Mouse (Mus musculus): ENCODE measurements around the gene Bin2.
A peak's percentile ranks its signal among the peaks of the same experiment; 100 is the strongest.

Gene Bin2

DNA sequence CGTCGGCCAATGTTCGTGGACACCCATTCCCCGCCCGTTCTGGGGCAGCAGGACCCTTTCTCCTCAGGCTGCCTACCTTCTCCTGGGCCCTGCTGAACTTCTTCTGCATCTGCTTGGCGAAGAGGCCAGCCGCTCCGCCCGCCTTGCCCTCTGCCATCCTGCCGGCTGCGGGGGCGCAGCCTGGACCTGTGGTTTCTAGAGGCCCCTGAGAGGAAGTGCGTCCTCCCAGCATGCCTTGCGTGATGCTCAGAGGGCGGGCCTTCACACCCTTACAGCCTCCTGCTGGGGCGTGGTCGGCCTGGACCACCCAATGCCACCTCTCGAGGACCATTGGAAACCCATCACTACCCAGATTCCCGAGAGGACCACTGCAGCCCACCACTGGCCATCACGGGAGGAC lies at the start of gene Bin2:
Gene Bin2, minus strand, starts transcription at position 217 of the 400 bp plus-strand sequence.
- DNase-seq, result peak; percentile 84 to 90

DNA sequence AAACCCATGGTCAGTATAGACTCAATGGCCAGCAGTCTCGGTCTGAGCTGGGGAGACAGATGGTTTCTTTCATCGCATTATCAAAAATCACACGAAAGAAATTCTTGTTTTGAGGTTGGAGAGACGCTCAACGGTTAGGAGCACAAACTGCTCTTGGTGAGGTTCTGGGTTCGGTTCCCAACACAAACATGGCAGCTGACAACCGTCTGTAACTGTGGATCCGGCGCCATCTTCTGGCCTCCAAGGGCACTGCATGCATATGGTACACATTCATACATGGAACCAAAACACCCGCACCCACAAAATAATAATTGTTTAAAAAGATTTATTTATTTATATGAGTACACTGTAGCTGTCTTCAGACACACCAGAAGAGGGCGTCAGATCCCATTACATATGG lies 49.2 kb upstream of the Bin2 start:
- peak in 1 of 2 experiments; percentile 46 for DNase-seq

DNA sequence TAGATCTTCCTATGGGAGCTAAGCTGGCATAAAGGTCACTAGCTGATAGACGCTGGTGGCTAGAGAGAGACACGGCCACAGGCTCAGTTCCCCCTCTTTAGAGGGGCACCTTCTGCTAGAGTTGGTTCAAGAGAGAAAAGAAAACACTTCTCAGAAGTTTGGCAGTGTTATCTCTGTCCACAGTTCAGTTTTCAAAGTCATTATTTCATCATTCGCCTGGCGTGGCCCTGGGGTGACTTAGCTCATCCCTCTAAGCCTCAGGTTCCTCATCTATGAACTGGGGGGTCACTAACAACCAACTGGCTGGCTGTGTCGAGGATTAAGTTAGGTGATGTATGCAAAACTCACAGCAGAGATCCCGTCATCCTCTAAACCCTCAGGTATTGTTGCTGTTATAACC lies 48.6 kb upstream of the Bin2 start:
- no peak for DNase-seq

DNA sequence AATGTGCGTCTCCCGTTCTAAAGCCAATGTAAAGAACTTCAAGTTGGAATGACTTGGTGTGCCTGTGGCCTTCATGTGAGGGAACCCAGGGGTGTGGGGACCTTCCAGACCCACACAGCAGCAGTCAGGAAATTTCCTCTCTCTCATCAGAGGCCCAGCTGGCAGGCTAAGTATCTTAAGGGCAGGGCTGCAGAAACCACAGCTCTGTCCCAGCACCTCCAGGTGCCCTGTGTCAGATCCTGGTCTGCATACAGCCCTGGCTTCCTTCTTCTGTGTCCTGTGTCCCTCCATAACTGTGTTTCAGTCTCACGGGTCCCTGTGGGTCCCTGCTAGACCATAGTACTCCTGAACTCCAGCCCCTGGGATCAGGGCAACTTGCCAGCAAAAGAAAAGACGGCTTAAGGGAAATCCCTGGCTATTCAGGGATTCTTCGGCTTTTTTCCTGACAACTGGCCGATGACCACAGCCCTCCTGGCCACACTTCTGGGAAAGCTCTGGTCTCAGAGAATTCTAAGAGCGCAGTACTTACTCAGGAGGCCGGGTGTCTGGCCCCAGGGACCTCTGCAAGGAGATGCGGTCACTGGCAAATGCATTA lies 46.1 kb upstream of the Bin2 start:
- DNase-seq, result no peak

DNA sequence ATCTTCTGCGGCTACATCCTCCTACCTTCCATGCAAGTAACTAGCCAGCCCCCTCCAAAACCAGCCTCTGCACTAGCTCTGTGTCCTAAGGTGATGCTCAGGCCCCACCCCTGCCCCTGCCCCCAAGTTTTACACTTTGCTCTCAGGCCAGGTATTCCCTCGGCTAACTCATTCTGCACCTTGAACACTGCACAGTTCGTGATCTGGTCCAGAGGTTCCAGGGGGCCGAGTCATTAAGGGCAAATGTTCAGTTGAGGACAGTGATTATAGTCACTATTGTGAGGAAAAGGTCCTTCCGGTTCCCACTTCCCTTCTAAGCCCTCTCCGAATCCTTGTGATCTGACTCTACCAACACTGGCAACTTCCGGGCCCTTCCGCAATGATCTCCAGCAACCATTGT lies 45.1 kb upstream of the Bin2 start:
- DNase-seq, result no peak

DNA sequence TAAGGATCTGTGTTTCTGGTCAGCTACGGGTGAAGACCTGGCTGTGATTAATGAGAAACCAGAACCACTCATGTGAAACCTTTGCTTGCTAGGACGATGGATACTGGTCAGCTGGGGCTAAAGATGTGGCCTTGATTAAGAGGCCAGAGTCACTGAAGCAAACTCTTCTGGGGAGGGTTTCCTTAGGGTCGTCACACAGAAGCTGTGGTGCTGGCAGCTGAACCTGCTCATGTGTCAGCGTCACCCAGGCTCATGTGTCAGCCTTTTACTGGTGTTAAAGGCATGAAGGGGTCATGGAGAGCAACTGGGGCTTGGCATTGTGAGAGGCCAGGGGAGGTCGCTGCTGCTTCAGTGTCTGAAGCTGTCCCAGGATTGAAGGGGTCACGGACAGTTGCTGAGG lies 41.5 kb upstream of the Bin2 start:
- DNase-seq, result no peak

DNA sequence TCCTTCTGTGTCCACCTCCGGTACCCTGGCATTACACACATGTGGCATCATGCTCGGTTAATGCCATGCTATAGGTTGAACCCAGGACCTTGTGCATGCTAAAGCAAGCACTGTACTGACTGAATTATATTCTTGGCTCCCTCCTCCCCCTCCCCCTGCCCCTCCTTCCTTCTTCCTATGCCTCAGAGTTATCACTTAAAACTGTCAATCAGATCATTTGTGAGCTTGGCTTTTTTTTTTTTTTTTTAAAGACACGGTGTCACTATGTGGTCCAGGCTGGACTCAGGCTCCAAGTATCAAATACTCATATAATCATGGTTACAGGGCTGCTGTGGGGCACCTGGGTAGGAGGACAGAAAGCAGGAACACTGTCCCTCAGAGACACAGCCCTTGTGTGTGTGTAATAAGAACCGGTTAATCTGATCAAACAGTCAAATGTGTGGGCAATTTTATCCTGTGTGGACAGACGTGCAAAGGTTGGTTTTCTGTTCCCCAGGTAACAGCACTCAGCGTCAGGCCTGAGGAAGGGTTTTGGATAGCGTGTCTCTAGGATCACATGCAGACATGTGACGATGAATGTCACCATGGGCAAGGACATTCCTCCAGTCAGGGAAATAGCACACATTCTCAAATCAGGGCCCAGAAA lies 39.2 kb upstream of the Bin2 start:
- no peak for DNase-seq

DNA sequence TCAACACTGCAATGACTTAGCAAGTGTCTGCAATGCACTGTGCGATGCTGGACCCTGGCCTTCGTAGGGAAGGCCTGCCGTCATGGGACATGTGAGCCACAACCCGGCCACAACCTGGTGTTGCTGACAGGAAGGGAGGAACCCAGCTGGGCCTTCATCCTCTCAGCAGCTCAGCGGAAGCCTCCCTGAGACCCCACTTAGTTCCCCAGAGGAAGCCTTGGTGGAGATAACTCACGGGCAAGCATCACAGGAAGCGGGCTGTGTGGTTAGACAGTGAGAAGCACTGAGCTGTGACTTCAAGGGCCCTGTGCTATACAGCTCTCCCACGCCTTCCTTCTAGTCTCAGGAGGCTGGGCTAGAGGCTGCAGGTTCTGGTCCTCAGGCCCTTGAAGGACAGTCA lies 36.9 kb upstream of the Bin2 start:
- DNase-seq, result peak; percentile 60 to 80

DNA sequence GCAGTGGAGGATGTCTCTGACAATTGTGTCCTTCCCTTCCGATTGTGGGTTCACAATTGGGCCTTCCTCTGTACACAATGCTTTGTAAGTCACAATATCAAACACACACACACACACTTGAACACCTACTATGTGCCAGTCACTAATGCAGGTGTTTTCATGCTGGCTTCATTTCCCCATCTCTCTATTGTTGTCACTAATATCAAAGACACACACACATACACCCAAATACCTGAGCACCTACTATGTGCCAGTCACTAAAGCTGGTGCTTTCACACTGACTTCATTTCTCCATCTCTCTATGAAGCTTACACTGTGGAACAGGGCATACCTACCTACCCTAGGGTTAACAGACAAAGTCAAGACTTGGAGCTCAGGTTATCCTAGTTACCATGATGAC lies 36.0 kb upstream of the Bin2 start:
- no peak for DNase-seq

DNA sequence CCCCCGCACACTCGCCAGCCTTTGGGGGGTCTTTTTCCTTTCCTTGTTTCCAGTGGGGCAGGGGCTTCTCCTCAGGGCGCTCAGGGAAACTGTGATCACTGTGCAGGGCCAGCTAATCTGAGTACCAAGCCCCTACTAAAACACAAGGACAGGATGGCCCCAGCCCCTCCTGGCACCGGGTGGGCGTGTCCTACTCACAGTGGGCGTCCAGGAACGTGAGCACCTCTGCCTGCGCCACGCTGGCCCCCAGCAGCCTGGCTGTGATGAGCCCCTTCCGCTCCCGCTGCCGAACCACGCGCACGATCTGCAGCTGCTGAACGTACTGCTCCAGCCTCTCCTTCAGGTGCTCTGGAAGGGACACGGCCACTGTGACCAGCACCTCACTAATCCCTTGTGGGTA lies 34.6 kb upstream of the Bin2 start:
- no peak for DNase-seq

DNA sequence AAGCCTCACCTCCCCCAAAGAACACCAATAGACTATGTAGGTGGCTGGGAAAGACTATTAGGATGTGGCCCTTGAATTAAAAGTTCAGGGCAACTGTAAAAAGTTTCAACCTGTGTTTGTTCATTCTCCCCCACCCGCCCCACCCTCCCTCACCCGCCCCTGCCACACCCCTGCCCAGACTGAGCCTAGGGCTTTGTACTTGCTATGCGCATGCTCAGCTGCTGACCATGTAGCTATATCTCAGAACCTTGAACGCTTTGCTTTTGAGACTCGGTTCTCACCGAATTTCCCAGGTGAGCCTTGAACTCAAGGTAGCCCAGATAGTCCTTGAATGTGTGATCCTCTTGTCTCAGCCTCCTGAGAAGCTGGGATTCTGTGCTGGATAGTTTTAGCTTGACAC lies 32.5 kb upstream of the Bin2 start:
- DNase-seq, result no peak

DNA sequence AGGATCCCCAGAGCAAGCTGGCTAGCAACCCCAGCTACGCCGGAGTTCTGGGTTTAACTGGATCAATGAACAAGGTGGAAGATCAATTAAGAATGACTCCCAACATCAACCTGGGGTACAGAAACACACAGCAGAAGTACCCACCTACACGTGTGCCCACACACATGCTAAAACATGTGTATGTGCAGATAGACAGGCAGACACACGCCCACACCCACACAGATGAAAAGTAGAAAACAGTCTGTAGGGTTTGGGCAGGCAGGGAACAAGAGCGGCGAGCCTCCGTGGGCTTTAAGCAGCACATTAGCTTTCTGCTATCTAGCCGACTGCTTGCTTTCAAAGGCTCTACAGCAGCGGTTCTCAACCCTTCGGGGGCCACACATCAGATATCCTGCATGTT lies 31.8 kb upstream of the Bin2 start:
- no peak for DNase-seq

DNA sequence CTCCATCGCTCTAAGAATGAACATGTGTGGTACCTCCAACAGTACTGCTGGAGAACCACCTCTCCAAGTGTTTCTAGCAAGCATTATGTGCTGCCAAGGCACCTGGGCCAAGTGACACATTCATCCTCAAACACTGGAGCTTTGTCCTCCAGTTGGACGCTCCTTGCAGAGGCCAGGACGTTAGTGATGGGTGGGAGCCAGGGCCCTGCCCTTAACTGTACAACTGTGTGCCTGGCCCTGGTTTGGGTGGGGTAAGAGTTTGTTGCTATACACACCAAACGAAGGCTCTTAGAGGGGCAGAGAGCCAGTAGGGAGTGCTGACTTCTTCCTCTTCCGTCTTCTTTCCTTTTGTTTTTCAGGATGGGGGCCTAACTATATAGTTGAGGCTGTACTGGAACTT lies 31.1 kb upstream of the Bin2 start:
- no peak for DNase-seq

DNA sequence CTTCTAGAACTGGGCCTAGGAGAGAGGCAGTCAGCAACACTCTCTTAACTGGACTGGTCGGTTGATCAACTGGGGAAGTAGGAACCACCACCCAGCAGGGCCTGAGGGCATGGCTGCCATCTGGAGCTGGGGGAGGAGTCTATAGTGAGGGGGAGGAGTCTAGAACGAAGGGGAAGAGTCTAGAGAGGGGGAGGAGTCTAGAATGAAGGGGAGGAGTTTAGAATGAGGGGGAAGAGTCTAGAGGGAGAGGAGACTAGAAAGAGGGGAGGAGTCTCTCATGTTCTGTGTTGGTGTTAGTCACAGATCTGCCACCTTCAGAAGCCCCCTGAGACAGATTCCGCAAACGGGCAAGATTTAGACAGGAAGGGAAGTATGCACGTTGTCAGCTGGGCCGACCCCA lies 30.0 kb upstream of the Bin2 start:
- DNase-seq, result no peak

DNA sequence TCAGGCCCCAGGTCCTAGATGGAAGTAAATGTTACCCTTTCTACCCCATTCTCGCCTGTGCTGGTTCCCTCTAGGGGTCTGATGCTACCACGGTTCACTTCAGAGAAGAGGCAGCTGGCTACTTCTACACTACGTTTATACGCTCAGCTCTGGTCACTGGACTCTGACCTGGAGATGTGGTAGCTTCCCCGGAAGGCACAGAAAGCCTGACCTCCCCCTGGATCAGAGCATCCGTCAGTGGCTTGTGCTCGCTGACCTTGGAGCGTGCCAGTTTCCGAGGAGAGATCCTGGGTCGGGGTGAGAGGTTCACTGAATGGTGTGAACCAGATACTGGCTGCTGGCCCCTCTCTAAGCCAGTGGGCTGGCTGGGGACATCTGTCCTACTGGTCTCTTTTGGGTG lies 28.7 kb upstream of the Bin2 start:
- no peak for DNase-seq

DNA sequence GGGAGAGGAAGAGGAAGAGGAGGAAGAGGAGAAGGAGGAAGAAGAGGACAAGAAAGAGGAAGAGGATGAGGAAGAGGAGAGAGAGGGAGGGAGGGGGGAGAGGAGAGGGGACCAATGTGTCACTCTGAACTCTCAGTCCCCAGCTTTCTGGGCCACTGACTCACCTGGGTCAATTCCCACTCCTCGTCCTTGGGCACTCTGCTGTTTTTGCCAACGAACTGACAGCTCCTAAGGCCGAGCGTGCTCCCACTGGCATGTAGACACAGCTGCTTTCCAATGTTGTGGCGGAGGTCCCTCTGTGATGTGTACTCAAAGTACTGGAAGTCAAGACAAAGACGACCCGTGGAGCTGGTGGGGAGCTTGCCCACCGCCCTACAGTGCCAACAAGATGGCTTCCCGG lies 25.1 kb upstream of the Bin2 start:
- DNase-seq, result no peak

DNA sequence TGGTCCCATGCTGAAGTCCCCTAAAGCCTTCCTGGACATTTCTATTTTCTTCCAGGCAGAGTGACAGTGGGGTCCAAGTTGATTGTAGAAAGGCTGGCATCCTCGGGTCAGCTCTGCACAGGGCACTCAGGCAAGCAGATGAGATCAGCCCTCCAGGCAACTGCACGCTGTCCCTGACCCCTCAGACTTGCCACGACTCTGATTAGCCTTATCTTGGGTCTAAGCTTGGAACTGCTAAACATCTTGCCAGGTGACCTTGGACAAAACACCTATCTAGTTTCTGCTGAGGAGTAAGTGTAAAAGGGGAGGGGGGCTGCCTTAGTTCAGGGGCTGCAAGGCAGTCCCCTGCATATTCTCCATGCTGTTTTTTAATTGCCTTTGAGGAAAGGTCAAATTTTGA lies 22.6 kb upstream of the Bin2 start:
- no peak for DNase-seq

DNA sequence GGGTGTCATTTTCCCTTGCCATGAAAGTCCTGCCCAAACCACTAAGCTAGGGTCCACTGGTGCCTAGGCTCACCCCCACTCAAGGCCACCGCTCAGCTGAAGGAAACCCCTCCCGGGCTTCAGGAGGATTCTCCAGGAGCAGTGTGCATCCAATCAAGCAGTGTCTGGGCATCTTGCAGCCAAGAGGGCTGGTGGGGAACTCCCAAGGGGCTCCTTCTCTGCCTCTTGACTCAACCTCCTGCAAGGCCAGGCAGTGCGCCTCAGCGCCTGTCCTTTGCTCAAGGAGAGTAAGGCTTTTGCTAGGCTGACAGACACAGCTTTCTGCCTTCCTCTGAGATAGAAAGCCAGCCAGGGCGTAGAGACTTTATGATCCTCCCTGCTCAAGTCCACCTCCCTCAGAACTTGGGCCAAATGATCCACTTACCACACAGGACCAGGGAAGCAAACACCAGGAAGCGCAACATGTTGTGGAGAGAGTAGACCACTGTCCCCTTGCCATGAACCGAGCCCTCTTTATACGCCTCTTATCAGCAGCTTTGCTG lies 18.1 kb upstream of the Bin2 start, which contains the start of gene Cela1:
Gene Cela1, minus strand, starts transcription at position 492 of the 542 bp plus-strand sequence.
- DNase-seq, result no peak

DNA sequence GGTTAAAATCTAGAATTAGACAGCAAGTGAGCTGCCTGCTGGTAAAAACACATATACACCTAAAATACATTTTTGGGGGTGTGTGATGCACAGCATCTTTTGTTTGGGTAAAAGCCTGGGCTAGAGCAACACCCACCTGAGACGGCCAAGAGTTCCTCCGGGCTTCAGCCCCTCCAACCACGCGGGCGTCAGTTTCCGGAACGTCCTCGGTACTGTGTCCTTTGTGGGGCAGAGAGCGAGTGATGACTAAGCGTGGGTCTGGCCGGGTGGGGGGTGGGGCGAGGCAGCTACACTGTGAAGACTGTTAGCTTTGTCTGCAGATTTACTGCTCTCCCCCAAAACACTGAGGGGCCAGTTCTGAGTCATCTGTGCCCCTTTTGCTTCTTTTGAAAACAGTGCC lies 17.6 kb upstream of the Bin2 start:
- DNase-seq, result no peak

DNA sequence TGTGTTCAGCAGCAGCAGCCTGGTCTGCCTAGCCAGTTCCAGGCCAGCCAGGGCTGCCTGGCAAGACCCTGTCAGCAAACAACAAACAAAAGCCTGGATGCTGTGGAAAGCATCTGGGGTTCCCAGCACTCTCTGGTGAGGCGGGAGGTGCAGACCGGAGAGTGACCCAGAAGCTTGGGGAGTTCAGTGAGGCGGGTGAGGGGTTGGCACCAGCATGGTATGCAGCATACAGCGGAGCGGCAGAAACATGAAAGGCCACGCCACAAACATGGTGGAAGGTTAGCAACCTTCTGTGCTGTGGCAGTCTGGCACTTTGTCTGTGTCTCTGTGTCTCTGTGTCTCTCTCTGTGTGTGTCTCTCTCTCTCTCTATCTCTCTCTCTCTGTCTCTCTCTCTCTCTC lies 17.1 kb upstream of the Bin2 start:
- DNase-seq, result no peak

DNA sequence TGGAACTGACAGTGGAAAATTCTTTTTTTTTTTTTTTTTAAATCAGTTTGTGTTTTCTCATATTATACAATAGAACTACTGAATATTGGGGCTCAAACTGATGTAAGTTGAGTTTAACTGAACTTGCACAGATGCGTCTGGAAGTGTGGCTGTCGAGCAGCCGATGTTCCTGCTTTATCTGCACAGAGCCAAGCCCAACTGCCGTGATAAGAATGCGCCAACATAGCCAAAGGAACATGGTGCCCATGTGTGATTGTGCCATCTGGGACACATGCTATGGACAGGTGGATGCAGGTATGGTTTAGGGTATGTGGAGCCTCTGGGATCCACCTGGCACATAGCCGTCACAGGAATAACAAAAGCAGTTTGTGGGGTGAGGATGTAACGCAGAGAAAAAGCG lies 16.5 kb upstream of the Bin2 start:
- DNase-seq, result no peak

DNA sequence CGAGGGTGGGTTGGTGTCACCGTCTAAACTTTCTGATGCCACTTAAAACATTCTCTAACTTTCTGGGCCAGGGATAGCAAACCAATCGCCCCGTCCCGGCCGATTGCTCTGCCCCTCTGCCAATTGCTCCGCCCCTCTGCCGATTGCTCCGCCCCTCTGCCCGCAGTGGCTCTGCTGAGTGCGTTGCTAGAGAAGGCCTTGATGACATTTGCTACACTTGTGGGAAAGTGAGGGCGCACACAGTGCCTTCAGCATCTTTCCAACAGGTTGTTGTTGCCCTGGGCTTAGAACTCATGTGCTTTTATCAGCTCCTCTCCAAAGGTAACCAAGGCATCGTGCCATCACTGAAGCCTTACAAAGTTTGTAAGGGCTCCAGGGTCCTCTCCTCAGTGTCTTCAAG lies 15.9 kb upstream of the Bin2 start:
- DNase-seq, result no peak

DNA sequence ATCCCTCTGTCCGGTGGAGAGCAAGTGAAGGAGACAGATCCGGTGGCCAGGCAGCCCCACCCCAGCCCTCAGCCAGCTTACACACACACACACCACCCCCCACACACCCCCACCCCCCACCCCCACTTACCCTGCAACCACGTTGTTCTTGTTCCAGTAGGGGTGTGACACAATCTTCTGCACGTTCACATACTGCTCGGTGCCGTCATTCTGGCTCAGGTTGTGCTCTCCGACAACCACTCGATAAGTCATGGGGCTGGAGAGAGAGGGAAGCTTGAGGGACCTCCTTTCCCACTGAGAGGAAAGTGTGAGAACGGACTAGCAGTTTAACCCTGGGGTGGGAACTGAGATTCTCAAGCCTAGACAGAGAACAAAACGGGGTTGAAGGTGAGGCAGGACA lies 15.1 kb upstream of the Bin2 start:
- no peak for DNase-seq

DNA sequence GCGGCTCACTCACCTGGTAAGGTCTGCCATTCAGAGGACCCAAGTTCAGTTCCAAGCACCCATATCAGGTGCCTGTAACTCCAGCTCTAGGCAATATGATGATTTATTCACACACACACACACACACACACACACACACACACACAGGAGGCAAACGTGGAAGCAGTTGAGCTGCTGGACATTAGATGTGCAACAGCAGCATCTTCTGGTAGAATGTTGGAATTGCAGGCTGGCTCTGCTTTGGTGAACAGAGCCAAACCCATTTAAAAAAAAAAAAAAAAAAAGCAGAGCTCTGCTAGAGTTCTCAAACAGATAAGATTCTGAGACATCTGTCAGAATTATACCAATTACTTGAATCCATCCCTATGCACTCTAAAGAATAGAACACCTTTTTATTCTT lies 13.7 kb upstream of the Bin2 start:
- peak; percentile 55 to 78 for DNase-seq

DNA sequence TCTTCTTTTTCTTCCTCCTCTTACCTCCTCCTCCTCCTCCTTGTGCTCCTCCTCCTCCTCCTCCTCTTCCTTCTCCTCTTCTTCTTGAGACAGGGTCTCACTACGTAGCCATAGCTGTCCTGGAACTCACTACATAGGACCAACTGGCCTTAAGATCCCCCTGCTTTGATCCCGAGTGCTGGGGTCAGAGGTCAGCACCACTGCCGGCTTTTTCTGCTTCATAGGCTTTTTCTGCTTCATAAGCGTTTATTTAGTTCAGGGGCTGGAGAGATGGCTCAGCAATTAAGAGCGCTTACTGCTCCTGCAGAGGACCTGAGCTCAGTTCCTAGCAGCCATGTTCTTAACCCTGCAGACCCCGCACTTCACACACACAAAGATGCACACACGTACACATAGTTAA lies 12.4 kb upstream of the Bin2 start:
- no peak for DNase-seq
